Mouse (Mus musculus) c-Kit-positive CD71-positive TER-119-positive erythroid progenitor cells, embryonic 14.5 days (primary cell): ENCODE data around the gene Defb43.

Experiments used
- DNase-seq: peaks from one replicate; pipeline ENCODE4 v3.0.0-alpha.2; 2013; ENCODE audit warnings: low spot score

The Defb43 gene

GRCm38 (mm10) chr14:63011471-63011870 is at the start of gene Defb43:
Gene Defb43, plus strand, starts transcription at chr14:63011771.
- no peak for DNase-seq

GRCm38 (mm10) chr14:62963632-62964031 is 47.9 kb upstream of the Defb43 start:
- no peak for DNase-seq

GRCm38 (mm10) chr14:62965342-62965741 is 46.2 kb upstream of the Defb43 start:
- no peak for DNase-seq

GRCm38 (mm10) chr14:62965811-62966520 is 45.6 kb upstream of the Defb43 start:
- no peak for DNase-seq

- DNase-seq, result peak; percentile 24
These were observed 36.5 kb upstream of the Defb43 start for GRCm38 (mm10) chr14:62975046-62975445.

GRCm38 (mm10) chr14:62979815-62980214 is 31.8 kb upstream of the Defb43 start:
- DNase-seq, result no peak

- DNase-seq, result no peak
These were observed 27.2 kb upstream of the Defb43 start, which contains the start of gene Defb48 for GRCm38 (mm10) chr14:62984410-62984809. Gene Defb48, minus strand, starts transcription at chr14:62984510.

GRCm38 (mm10) chr14:62991271-62991670 is 20.3 kb upstream of the Defb43 start:
- DNase-seq, result no peak

- no peak for DNase-seq
These were observed 19.6 kb upstream of the Defb43 start for GRCm38 (mm10) chr14:62991849-62992510.

GRCm38 (mm10) chr14:62997777-62998176 is 13.8 kb upstream of the Defb43 start, which contains the start of gene Defb47:
Gene Defb47, plus strand, starts transcription at chr14:62998077.
- no peak for DNase-seq

GRCm38 (mm10) chr14:62998977-62999376 is 12.6 kb upstream of the Defb43 start:
- DNase-seq, result no peak

GRCm38 (mm10) chr14:63002588-63002987 is 9.0 kb upstream of the Defb43 start:
- no peak for DNase-seq

- no peak for DNase-seq
These were observed 1.5 kb downstream of the Defb43 start for GRCm38 (mm10) chr14:63013082-63013481.

- no peak for DNase-seq
These were observed 3.1 kb downstream of the Defb43 start for GRCm38 (mm10) chr14:63014667-63015066.

- no peak for DNase-seq
These were observed 9.1 kb downstream of the Defb43 start for GRCm38 (mm10) chr14:63020524-63021156.

- no peak for DNase-seq
These were observed 35.1 kb downstream of the Defb43 start, which contains the start of gene Defb42 for GRCm38 (mm10) chr14:63046691-63047090. Gene Defb42, plus strand, starts transcription at chr14:63046991.

- DNase-seq, result no peak
These were observed 38.4 kb downstream of the Defb43 start, which contains the start of gene Defb30 for GRCm38 (mm10) chr14:63049910-63050370. Gene Defb30, minus strand, starts transcription at chr14:63049960.

GRCm38 (mm10) chr14:63050769-63051168 is 39.2 kb downstream of the Defb43 start:
- DNase-seq, result peak; percentile 69

- DNase-seq, result no peak
These were observed 43.2 kb downstream of the Defb43 start for GRCm38 (mm10) chr14:63054729-63055128.

- DNase-seq, result no peak
These were observed 48.8 kb downstream of the Defb43 start for GRCm38 (mm10) chr14:63060361-63060760.

- DNase-seq, result peak; percentile 85
These were observed 50.6 kb downstream of the Defb43 start for GRCm38 (mm10) chr14:63062184-63062583.

- DNase-seq, result no peak
These were observed 53.8 kb downstream of the Defb43 start for GRCm38 (mm10) chr14:63065391-63065790.
